9 mouse cellular contexts compared by ENCODE assay signal in genomic region chr12:5142776-5143175, GRCm38 (mm10).
DNase-seq lines count a peak whose midpoint lies in the region; ATAC-seq lines count a peak whose summit lies in the region.
"Had no signal": no experiment of that assay in that cellular context is flagged by ENCODE, and none has a peak within 500 bp of the region (broad histone marks: within the 10 kb centered on the region; RNA-seq: fewer than 3 reads in every experiment).

No protein-coding gene starts in this region.

- peak; percentile 91 for DNase-seq in NIH3T3 (ENCODE audit: low read depth)
- peak; percentile 60 for DNase-seq in cerebellum, adult 11-12 months
- DNase-seq in layer of hippocampus, postnatal 10 days (ENCODE audit: low spot score in 2 of 2) = peak; percentile 91 to 93
- DNase-seq in lung, postnatal 14 days = peak; percentile 85
- DNase-seq in right cerebral cortex, postnatal 10 days (ENCODE audit: low spot score in 2 of 2) = peak; percentile 85 to 91

- 3% methylated on average over 3 of the region's 3 CpGs for WGBS in forebrain, embryonic 16.5 days
- WGBS in hindbrain, embryonic 13.5 days = 6% methylated on average over 3 of the region's 3 CpGs

- peak; percentile 69 for ATAC-seq in forebrain, embryonic 16.5 days
- ATAC-seq in hindbrain, embryonic 13.5 days (ENCODE audit: low FRiP score) = peak; percentile 48; the same call in 1 of the 2 replicates
- no peak for ATAC-seq in inflammation-experienced regulatory T-cells, adult 6 months

- no peak overlapping the region for H3K27ac ChIP-seq in forebrain, embryonic 16.5 days (ENCODE audit: low read length)
- H3K27ac ChIP-seq in hindbrain, embryonic 13.5 days = 0 out of 2 replicates have a peak overlapping the region, but pooled peaks have one; percentile 52
- H3K27ac ChIP-seq: heart, embryonic 15.5 days had no signal

- H3K9me3 ChIP-seq in forebrain, embryonic 16.5 days (ENCODE audit: control insufficient read depth, low read length) = no peaks in the 10 kb centered on the region
- no peaks in the 10 kb centered on the region for H3K9me3 ChIP-seq in hindbrain, embryonic 13.5 days
- H3K9me3 ChIP-seq: heart, embryonic 15.5 days had no signal

- H3K27me3 ChIP-seq in forebrain, embryonic 16.5 days (replicated peaks; ENCODE audit: control insufficient read depth, insufficient read depth, low read length) = no peaks in the 10 kb centered on the region
- no peaks in the 10 kb centered on the region for H3K27me3 ChIP-seq in hindbrain, embryonic 13.5 days
- H3K27me3 ChIP-seq: heart, embryonic 15.5 days had no signal

- H3K4me1 ChIP-seq in forebrain, embryonic 16.5 days (replicated peaks; ENCODE audit: control insufficient read depth, insufficient read depth, low read length) = peaks cover 23% of the 10 kb centered on the region
- H3K4me1 ChIP-seq in hindbrain, embryonic 13.5 days (replicated peaks) = peaks cover 41% of the 10 kb centered on the region
- H3K4me1 ChIP-seq: heart, embryonic 15.5 days had no signal

- no peak overlapping the region for H3K4me3 ChIP-seq in forebrain, embryonic 16.5 days (replicated peaks; ENCODE audit: low read length)
- no peak overlapping the region for H3K4me3 ChIP-seq in hindbrain, embryonic 13.5 days
- H3K4me3 ChIP-seq: heart, embryonic 15.5 days had no signal

- H3K36me3 ChIP-seq in forebrain, embryonic 16.5 days (ENCODE audit: control insufficient read depth, insufficient read depth) = 0 out of 2 replicates have a peak, but pooled peaks cover 5% of the 10 kb centered on the region
- peaks cover 12% of the 10 kb centered on the region; the same call in 1 of the 2 replicates for H3K36me3 ChIP-seq in hindbrain, embryonic 13.5 days
- H3K36me3 ChIP-seq: heart, embryonic 15.5 days had no signal

- H3K9ac ChIP-seq in forebrain, embryonic 16.5 days (replicated peaks; ENCODE audit: low read depth, low read length) = no peak overlapping the region
- H3K9ac ChIP-seq in hindbrain, embryonic 13.5 days = no peak overlapping the region
- H3K9ac ChIP-seq: heart, embryonic 15.5 days had no signal

- no peak overlapping the region for H3K4me2 ChIP-seq in forebrain, embryonic 16.5 days (ENCODE audit: low read length)
- no peak overlapping the region for H3K4me2 ChIP-seq in hindbrain, embryonic 13.5 days
- H3K4me2 ChIP-seq: heart, embryonic 15.5 days had no signal
